Mouse (Mus musculus): ENCODE data around the gene Olfr190.

DNA sequence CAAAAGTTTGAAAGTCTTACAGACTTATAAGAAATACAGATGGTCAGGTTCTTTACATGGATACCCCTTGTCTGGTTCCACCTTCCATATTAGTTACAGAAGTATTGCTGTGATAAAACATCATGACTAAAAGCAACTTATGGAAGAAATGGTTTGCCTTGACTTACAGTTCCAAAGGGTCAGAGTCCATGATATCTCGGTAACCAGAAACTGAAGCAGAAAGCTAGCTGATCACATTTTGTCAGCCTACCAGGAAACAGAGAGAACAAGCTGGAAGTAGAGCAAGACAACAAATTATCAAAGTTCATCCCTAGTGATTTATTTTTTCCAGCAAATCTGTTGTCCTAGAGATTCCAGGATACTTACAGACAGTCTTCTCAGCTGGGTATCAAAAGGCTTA is 4.3 kb downstream of the Olfr190 start:
- no peak for TF ChIP-seq GATA1 (IDR thresholded peaks at IDR 0.05; ENCODE audit: borderline replicate concordance, low read length)
- no peak for TF ChIP-seq FLI1 (IDR thresholded peaks at IDR 0.05; ENCODE audit: low read length)
